Mouse (Mus musculus): ENCODE results near the gene Ift74. TPM values are rescaled to one million over a fixed set of nuclear protein-coding genes. Genes with fewer than 3 reads are reported as not detected.

The Ift74 gene
- total and polyA plus RNA-seq, 3 experiments = 10.2 to 12.3 TPM; not detected in 1

DNA sequence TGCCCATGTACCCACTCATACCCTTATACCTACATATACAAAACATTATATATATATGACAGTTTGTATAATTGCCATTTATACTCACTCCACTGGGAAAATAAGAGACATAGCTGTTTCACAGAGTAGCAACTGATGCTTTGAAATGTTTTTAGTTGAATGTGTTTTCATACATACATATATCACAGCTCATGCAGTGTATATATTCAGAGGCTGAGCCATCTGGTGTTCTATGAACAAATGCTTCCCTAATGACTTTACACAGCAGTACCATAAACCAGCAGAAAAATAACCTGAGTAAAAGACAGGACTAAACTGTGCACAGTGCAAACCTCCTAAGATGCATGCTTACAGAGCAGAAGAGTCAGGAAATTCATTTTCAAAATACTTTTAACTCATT is 99.5 kb downstream of the Ift74 start:
- H3K79me2 ChIP-seq (ENCODE audit: control insufficient read depth, insufficient read depth, low read length, poor library complexity) = no peaks in the 10 kb centered on the region
- peaks cover 2 to 3% of the 10 kb centered on the region in 2 experiments; a peak in 2 of 4 replicates for H3K4me1 ChIP-seq (ENCODE audit: control insufficient read depth in 1 of 2, insufficient read depth in 2 of 2, low read length in 2 of 2)
- no peak for DNase-seq (ENCODE audit: low read depth, low spot score)
- H3K9ac ChIP-seq (ENCODE audit: control insufficient read depth, low read depth, low read length, poor library complexity, severe bottlenecking) = no peak overlapping the region
- H3K9me3 ChIP-seq (replicated peaks; ENCODE audit: insufficient read depth, low read length) = no peaks in the 10 kb centered on the region
- peaks cover 0 to 4% of the 10 kb centered on the region in 2 experiments; a peak in 2 of 4 replicates for H3K36me3 ChIP-seq (ENCODE audit: control insufficient read depth in 1 of 2, insufficient read depth in 2 of 2, low read length in 2 of 2)
- no peak overlapping the region for H3K27ac ChIP-seq (ENCODE audit: control insufficient read depth, low read depth, low read length)
- no peaks in the 10 kb centered on the region for H3K27me3 ChIP-seq (ENCODE audit: control insufficient read depth in 1 of 2, insufficient read depth in 2 of 2, low read length in 2 of 2)
- no peak overlapping the region for H3K4me3 ChIP-seq (ENCODE audit: control insufficient read depth in 1 of 2, insufficient read depth in 1 of 2, low read depth in 2 of 2, low read length in 2 of 2)
- TF ChIP-seq CTCF (IDR thresholded peaks at IDR 0.05 in 2 of 3, conservative IDR thresholded peaks at IDR 0.05 in 1 of 3; ENCODE audit: control insufficient read depth in 1 of 3, insufficient read depth in 1 of 3, low read depth in 2 of 3, low read length in 3 of 3, poor library complexity in 1 of 3, severe bottlenecking in 1 of 3) (no peak), SIN3A (IDR thresholded peaks at IDR 0.05; ENCODE audit: low read length) (no peak), ZMIZ1 (IDR thresholded peaks at IDR 0.05; ENCODE audit: low read depth, low read length) (no peak), GABPA (IDR thresholded peaks at IDR 0.05; ENCODE audit: low read depth, low read length) (no peak), MYC (IDR thresholded peaks at IDR 0.05; ENCODE audit: low read depth, low read length) (no peak), UBTF (IDR thresholded peaks at IDR 0.05; ENCODE audit: borderline replicate concordance, insufficient read depth, low read depth, low read length) (no peak), POLR2AphosphoS5 (IDR thresholded peaks at IDR 0.05; ENCODE audit: borderline replicate concordance, low read depth, low read length) (no peak), JUND (IDR thresholded peaks at IDR 0.05; ENCODE audit: low read depth, low read length) (no peak), TBP (IDR thresholded peaks at IDR 0.05; ENCODE audit: low read depth, low read length) (no peak), ZC3H11A (IDR thresholded peaks at IDR 0.05; ENCODE audit: low read depth, low read length) (no peak), ZKSCAN1 (IDR thresholded peaks at IDR 0.05; ENCODE audit: low read depth, low read length) (no peak), GATA1 (IDR thresholded peaks at IDR 0.05; ENCODE audit: low read depth, low read length) (no peak), NELFE (IDR thresholded peaks at IDR 0.05; ENCODE audit: low read depth, low read length) (no peak), CHD2 (IDR thresholded peaks at IDR 0.05; ENCODE audit: low read length) (no peak), E2F4 (IDR thresholded peaks at IDR 0.05; ENCODE audit: borderline replicate concordance, low read depth, low read length) (no peak)

DNA sequence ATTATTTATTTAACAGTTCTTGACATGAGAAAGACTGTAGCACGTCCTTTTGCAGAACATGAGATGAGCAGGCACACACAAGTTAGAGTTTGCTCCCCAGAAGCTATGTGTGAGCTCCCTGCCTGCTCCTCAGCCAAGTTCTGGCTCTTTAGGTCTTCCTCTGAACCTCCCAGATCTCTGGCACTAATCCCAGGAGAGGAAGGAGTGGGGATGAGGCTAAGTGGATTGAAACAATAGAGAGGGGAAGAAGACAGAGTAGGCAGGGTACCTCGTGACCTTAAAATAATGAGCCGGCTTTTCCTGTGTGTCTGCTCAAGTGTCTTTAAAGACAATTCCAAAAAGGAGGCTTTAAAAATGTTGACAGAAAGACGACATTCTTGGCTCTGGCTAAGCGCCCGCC is 100.9 kb downstream of the Ift74 start:
- no peak overlapping the region for H3K27ac ChIP-seq (ENCODE audit: control insufficient read depth, low read depth, low read length)
- no peak for DNase-seq (ENCODE audit: low read depth, low spot score)
- H3K27me3 ChIP-seq (ENCODE audit: control insufficient read depth in 1 of 2, insufficient read depth in 2 of 2, low read length in 2 of 2) = no peaks in the 10 kb centered on the region
- H3K9me3 ChIP-seq (replicated peaks; ENCODE audit: insufficient read depth, low read length) = no peaks in the 10 kb centered on the region
- peaks cover 0 to 4% of the 10 kb centered on the region in 2 experiments; a peak in 2 of 4 replicates for H3K36me3 ChIP-seq (ENCODE audit: control insufficient read depth in 1 of 2, insufficient read depth in 2 of 2, low read length in 2 of 2)
- H3K4me1 ChIP-seq (ENCODE audit: control insufficient read depth in 1 of 2, insufficient read depth in 2 of 2, low read length in 2 of 2) = peaks cover 2 to 3% of the 10 kb centered on the region in 2 experiments; a peak in 2 of 4 replicates
- no peaks in the 10 kb centered on the region for H3K79me2 ChIP-seq (ENCODE audit: control insufficient read depth, insufficient read depth, low read length, poor library complexity)
- TF ChIP-seq MAZ (IDR thresholded peaks at IDR 0.05; ENCODE audit: low read depth, low read length) (no peak), ZMIZ1 (IDR thresholded peaks at IDR 0.05; ENCODE audit: low read depth, low read length) (no peak), POLR2AphosphoS5 (IDR thresholded peaks at IDR 0.05; ENCODE audit: borderline replicate concordance, low read depth, low read length) (no peak)
- peak overlapping the region in 1 of 2 experiments; percentile 29; a peak in 1 of 4 replicates for H3K4me3 ChIP-seq (ENCODE audit: control insufficient read depth in 1 of 2, insufficient read depth in 1 of 2, low read depth in 2 of 2, low read length in 2 of 2)
- no peak overlapping the region for H3K9ac ChIP-seq (ENCODE audit: control insufficient read depth, low read depth, low read length, poor library complexity, severe bottlenecking)

Measured in MEL (cell line).